Mouse (Mus musculus): ENCODE measurements around the gene Sp2. TPM values are rescaled to one million over a fixed set of nuclear protein-coding genes. Genes with fewer than 3 reads are reported as not detected.

Sp2 gene
- total RNA-seq, 1 experiment, result 5.4 TPM

DNA sequence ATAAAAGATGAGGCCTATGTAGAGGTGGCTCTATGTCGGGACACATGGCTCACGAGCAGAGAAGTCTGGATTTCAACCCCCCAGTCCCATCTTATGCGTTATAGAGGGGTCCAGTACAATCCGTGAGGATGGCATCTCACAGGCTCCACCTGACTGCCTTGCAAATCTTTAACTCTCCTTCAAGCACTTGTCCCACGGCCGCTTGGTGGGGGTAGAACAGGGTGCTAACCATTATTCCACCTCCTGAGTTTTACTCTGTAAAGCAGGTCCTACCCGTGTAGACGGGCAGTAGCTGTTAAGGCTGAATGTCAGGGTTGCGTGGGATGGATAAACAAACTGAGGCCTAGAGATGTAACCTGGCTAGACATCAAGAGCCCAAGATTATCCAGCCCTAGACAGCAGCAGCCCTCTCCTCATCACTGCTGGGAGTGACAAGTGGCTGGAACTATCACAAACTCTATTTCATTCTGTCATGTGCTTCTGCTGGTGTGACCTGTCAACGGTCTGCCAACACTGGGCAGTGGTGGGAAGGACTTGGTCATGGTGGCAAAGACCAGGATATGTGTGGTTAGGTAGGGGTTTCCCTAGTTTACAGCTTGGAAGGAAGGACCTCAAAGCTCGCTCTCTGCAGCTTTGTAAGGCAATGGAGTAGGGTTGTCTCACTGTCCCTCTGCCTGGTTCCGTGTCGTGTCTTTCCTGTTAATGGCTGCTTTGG lies 49.0 kb downstream of the Sp2 start:
- in situ Hi-C loops (cut with MboI; ENCODE audit: low sequenced_read_pairs in 2 of 2, unreplicated experiment in 2 of 2), result no loop called here
- Histone ChIP-seq H3K4me1 (ENCODE audit: control insufficient read depth in 2 of 2, insufficient read depth in 2 of 2, low read length in 2 of 2, poor library complexity in 1 of 2) (peaks cover 4 to 20% of the 10 kb centered on the region in 2 experiments; a peak in 3 of 4 replicates), H3K36me3 (ENCODE audit: control insufficient read depth, insufficient read depth, low read length, poor library complexity, severe bottlenecking) (no peaks in the 10 kb centered on the region), H3K27ac (ENCODE audit: insufficient read depth, low read depth, low read length, poor library complexity, severe bottlenecking) (no peak overlapping the region), H3K9me3 (ENCODE audit: control insufficient read depth, insufficient read depth, low read depth, low read length) (no peaks in the 10 kb centered on the region), H3K9ac (ENCODE audit: insufficient read depth, low read depth, low read length, poor library complexity, severe bottlenecking) (no peak overlapping the region), H3K4me3 (ENCODE audit: insufficient read depth in 1 of 2, low read depth in 1 of 2, low read length in 2 of 2, poor library complexity in 1 of 2, severe bottlenecking in 1 of 2) (0 out of 4 replicates have a peak overlapping the region, but pooled peaks of 1 of the 2 experiments have one; percentile 64)
- TF ChIP-seq ZC3H11A (IDR thresholded peaks at IDR 0.05; ENCODE audit: borderline replicate concordance, low read depth, low read length), result no peak
- TF ChIP-seq CHD2 (IDR thresholded peaks at IDR 0.05; ENCODE audit: low read depth, low read length), result no peak
- no peak for TF ChIP-seq HCFC1 (IDR thresholded peaks at IDR 0.05; ENCODE audit: borderline replicate concordance, insufficient read depth, low read length)
- no peak for TF ChIP-seq MAFK (IDR thresholded peaks at IDR 0.05; ENCODE audit: insufficient read depth, low read depth, low read length)
- TF ChIP-seq ZNF384 (IDR thresholded peaks at IDR 0.05; ENCODE audit: low read depth, low read length), result no peak
- no peak for DNase-seq (ENCODE audit: low read depth, low spot score)

GRCm38 (mm10) chr11:96931327-96932062 lies 51.3 kb downstream of the Sp2 start:
- in situ Hi-C loops (cut with MboI; ENCODE audit: low sequenced_read_pairs in 2 of 2, unreplicated experiment in 2 of 2), result no loop called here
- H3K4me3 ChIP-seq (ENCODE audit: insufficient read depth in 1 of 2, low read depth in 1 of 2, low read length in 2 of 2, poor library complexity in 1 of 2, severe bottlenecking in 1 of 2), result no peak overlapping the region
- no peak overlapping the region; the same call in 1 of the 2 replicates for H3K27ac ChIP-seq (ENCODE audit: insufficient read depth, low read depth, low read length, poor library complexity, severe bottlenecking)

DNA sequence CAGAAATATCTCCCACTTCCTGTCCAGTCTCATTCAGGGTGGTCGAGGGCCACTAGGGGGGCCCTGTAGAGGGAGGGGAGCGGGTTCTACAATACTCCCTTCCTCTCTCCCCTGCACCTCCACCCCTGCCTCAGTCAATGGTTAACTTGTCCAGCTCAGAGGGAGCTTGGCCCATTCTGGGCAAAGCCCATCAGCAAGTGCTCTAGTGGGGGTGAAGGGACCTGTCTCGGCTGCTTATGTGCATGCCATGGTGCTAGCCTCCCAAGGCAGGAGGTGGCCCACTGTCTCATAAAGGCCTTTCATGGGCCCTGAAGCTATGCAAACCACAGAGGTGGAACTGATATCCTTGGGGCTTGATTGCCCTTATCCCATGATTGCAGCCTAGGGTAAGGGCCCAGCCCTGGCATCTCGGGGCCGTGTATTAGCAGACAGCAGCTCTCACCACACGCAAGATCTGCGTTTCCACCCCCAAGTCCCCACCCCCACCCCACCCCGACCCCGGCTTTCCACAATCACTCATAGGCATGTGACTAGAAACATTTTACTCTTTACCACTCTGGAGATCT lies 52.9 kb downstream of the Sp2 start:
- in situ Hi-C loops (cut with MboI; ENCODE audit: low sequenced_read_pairs in 2 of 2, unreplicated experiment in 2 of 2), result no loop called here
- H3K9me3 ChIP-seq (ENCODE audit: control insufficient read depth, insufficient read depth, low read depth, low read length), result no peaks in the 10 kb centered on the region
- no peak for DNase-seq (ENCODE audit: low read depth, low spot score)
- H3K4me3 ChIP-seq (ENCODE audit: insufficient read depth in 1 of 2, low read depth in 1 of 2, low read length in 2 of 2, poor library complexity in 1 of 2, severe bottlenecking in 1 of 2), result peak overlapping the region in 1 of 2 experiments; percentile 35; a peak in 1 of 4 replicates
- no peaks in the 10 kb centered on the region for H3K36me3 ChIP-seq (ENCODE audit: control insufficient read depth, insufficient read depth, low read length, poor library complexity, severe bottlenecking)
- H3K27ac ChIP-seq (ENCODE audit: insufficient read depth, low read depth, low read length, poor library complexity, severe bottlenecking), result no peak overlapping the region
- no peak overlapping the region for H3K9ac ChIP-seq (ENCODE audit: insufficient read depth, low read depth, low read length, poor library complexity, severe bottlenecking)
- TF ChIP-seq HCFC1 (IDR thresholded peaks at IDR 0.05; ENCODE audit: borderline replicate concordance, insufficient read depth, low read length), result no peak
- TF ChIP-seq CHD2 (IDR thresholded peaks at IDR 0.05; ENCODE audit: low read depth, low read length), result no peak
- TF ChIP-seq ZNF384 (IDR thresholded peaks at IDR 0.05; ENCODE audit: low read depth, low read length), result no peak
- TF ChIP-seq MAFK (IDR thresholded peaks at IDR 0.05; ENCODE audit: insufficient read depth, low read depth, low read length), result no peak
- no peak for TF ChIP-seq ZC3H11A (IDR thresholded peaks at IDR 0.05; ENCODE audit: borderline replicate concordance, low read depth, low read length)
- H3K4me1 ChIP-seq (ENCODE audit: control insufficient read depth in 2 of 2, insufficient read depth in 2 of 2, low read length in 2 of 2, poor library complexity in 1 of 2), result peaks cover 7 to 23% of the 10 kb centered on the region in 2 experiments

More at GRCm38 (mm10) chr11:96931327-96932062, 51.3 kb downstream of the Sp2 start:
- H3K9ac ChIP-seq (ENCODE audit: insufficient read depth, low read depth, low read length, poor library complexity, severe bottlenecking), result 0 out of 2 replicates have a peak overlapping the region, but pooled peaks have one; percentile 1
- H3K9me3 ChIP-seq (ENCODE audit: control insufficient read depth, insufficient read depth, low read depth, low read length), result no peaks in the 10 kb centered on the region
- no peaks in the 10 kb centered on the region for H3K36me3 ChIP-seq (ENCODE audit: control insufficient read depth, insufficient read depth, low read length, poor library complexity, severe bottlenecking)
- TF ChIP-seq CHD2 (IDR thresholded peaks at IDR 0.05; ENCODE audit: low read depth, low read length) (no peak), MAFK (IDR thresholded peaks at IDR 0.05; ENCODE audit: insufficient read depth, low read depth, low read length) (no peak), HCFC1 (IDR thresholded peaks at IDR 0.05; ENCODE audit: borderline replicate concordance, insufficient read depth, low read length) (no peak), ZC3H11A (IDR thresholded peaks at IDR 0.05; ENCODE audit: borderline replicate concordance, low read depth, low read length) (no peak), ZNF384 (IDR thresholded peaks at IDR 0.05; ENCODE audit: low read depth, low read length) (no peak)
- H3K4me1 ChIP-seq (ENCODE audit: control insufficient read depth in 2 of 2, insufficient read depth in 2 of 2, low read length in 2 of 2, poor library complexity in 1 of 2), result peaks cover 7 to 23% of the 10 kb centered on the region in 2 experiments
- DNase-seq (ENCODE audit: low read depth, low spot score), result no peak

DNA sequence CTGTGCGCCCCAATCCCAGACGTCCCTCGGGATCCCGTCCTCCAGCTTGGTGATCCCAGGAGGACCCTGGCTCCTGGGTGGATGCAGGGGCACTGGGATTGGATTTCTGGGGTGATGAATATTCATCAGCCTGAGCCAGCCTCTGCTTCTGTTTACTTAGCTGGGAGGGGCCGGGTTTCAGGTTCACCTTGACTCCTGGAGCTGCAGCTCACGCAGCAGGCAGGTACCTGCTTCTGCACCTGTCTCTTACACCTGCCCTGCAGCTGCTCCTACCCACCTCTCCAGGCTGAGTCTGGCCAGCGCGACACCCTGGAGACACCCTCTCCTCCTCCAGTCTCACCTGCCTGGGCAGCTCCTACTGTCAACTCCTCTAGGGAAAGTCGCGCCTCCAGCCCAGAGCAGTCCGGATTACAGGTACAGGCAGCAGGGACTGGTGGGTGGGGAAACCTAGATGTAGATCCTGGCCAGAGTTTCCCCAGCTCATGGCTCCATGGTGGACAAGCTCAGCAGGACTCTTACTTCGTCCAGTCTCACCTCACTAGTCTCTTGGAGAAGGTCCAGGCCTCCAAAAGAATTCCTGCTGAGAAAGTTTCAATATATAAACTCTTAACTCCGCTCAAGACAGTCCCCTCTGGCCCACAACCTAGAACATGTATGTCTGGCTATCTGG lies 53.5 kb downstream of the Sp2 start:
- peak overlapping the region; percentile 35 to 42; a peak in 3 of 4 replicates for H3K4me3 ChIP-seq (ENCODE audit: insufficient read depth in 1 of 2, low read depth in 1 of 2, low read length in 2 of 2, poor library complexity in 1 of 2, severe bottlenecking in 1 of 2)
- in situ Hi-C loops (cut with MboI; ENCODE audit: low sequenced_read_pairs in 2 of 2, unreplicated experiment in 2 of 2), result no loop called here
- H3K36me3 ChIP-seq (ENCODE audit: control insufficient read depth, insufficient read depth, low read length, poor library complexity, severe bottlenecking), result no peaks in the 10 kb centered on the region
- no peak for DNase-seq (ENCODE audit: low read depth, low spot score)
- TF ChIP-seq MAFK (IDR thresholded peaks at IDR 0.05; ENCODE audit: insufficient read depth, low read depth, low read length), result no peak
- TF ChIP-seq ZC3H11A (IDR thresholded peaks at IDR 0.05; ENCODE audit: borderline replicate concordance, low read depth, low read length), result no peak
- no peak overlapping the region for H3K27ac ChIP-seq (ENCODE audit: insufficient read depth, low read depth, low read length, poor library complexity, severe bottlenecking)
- H3K9me3 ChIP-seq (ENCODE audit: control insufficient read depth, insufficient read depth, low read depth, low read length), result no peaks in the 10 kb centered on the region
- no peak overlapping the region for H3K9ac ChIP-seq (ENCODE audit: insufficient read depth, low read depth, low read length, poor library complexity, severe bottlenecking)
- peaks cover 7 to 19% of the 10 kb centered on the region in 2 experiments for H3K4me1 ChIP-seq (ENCODE audit: control insufficient read depth in 2 of 2, insufficient read depth in 2 of 2, low read length in 2 of 2, poor library complexity in 1 of 2)

Measured in ES-E14 (cell line).